Mouse (Mus musculus) gastrocnemius, adult 18-20 months (tissue): ENCODE results near the gene Olfr1269. TPM values are rescaled to one million over a fixed set of nuclear protein-coding genes. Genes with fewer than 3 reads are reported as not detected.

ENCODE experiments used
- DNase-seq: peaks from one replicate; pipeline ENCODE4 v3.0.0; 2021; ENCODE audit warnings: low spot score
- long read RNA-seq, 2 experiments: library from polyadenylated mRNA; stranded (forward); transcript quantifications; one replicate each; pipeline ENCODE4 v2.0.0; 2021
- total RNA-seq, 2 experiments: library from RNA; stranded (reverse); gene quantifications; 2 replicates each; pipeline ENCODE4 v1.2.3; 2021

Olfr1269 gene
- total RNA-seq = not detected
- long read RNA-seq, experiment 1 = 0 reads
- long read RNA-seq, experiment 2 = 0 reads

DNA sequence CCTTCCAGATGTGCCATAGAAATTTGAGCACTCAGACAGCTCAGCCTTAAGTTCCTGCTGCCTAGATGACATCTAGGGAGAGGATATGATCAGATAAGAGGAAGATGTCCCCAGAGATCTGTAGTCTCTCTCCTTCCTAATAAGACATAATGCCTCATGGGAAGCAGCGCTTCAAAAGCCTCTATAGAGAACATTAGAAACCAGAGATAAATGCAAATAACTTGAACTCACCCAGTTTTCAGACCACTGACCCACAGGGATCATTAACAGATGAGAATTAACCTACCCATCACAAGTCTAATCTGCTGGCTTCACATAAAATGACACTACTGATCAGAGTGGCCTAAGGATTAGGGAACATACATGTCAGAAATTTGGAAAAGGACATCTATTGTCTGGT, at the start of gene Olfr1269:
TSS of gene Olfr1269 (minus strand) at position 101 of the 400 bp plus-strand sequence.
- no peak for DNase-seq

- no peak for DNase-seq
These were observed 32.7 kb upstream of the Olfr1269 start for GRCm38 (mm10) chr2:90153916-90154315.

DNA sequence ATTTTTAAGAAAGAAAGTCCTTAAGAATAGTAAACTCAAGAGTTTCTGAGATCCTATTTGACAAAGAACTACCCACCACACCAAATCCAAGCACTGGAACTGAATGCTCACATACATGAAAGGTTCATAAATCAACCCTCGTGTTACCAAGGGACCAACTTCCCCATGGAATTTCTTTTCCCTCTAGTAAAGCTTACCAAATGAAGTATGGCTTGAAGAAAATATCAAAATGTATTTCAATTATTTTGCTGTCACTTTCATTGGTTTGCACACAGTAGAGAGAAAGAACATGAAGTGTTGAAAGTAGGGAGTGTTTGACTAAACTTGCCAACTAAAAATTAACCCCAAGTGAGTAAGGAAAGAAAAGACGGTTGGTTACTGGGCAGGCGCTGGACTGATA, 31.8 kb upstream of the Olfr1269 start, which contains the start of gene Olfr1270:
TSS of gene Olfr1270 (minus strand) at position 101 of the 400 bp plus-strand sequence.
- no peak for DNase-seq

DNA sequence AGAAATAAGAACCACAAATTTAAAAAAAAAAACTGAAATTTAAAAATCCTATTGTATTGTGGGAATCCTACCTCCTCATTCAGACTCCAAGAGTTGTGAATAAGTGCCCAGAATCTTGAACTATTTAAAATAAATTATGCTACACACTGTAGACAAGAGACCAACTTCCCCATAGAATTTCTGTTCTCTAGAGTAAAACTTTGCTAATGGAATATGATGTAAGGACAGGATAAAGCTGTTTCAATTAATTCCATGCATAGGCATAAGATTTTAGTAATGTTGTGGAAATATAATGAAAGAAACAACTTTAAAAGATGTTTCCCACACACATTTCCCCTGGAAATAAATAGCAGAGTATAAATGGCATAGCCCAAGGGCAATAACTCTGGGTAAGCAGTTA, 21.0 kb upstream of the Olfr1269 start, which contains the start of gene Olfr32:
TSS of gene Olfr32 (minus strand) at position 101 of the 400 bp plus-strand sequence.
- DNase-seq = no peak

DNA sequence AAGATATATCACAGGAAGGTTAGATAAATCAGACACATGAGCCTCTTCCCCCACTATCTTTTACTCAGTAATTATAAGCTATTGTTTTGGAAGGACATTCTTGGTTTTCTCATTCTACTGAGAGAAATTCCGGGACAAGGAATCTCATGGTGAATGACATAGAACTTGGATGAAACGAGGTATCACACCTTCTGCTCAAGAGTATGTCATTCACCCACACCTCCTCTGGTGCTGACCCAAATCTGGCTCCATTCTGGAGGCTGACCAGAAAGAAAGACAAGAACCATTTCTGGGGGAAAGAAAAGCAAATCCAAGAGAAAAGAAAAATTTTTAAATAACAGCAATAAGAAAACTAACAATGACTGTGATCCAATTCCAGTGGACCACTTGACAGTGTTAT, 51.1 kb downstream of the Olfr1269 start:
- no peak for DNase-seq

Other genes starting within 250 kb of the Olfr1269 start
- not detected for gene Olfr1257, start 243.0 kb downstream of the Olfr1269 start, total RNA-seq
- not detected for gene Olfr1258, start 194.1 kb downstream of the Olfr1269 start, total RNA-seq
- gene Olfr1259, start 172.7 kb downstream of the Olfr1269 start, total RNA-seq = not detected
- not detected for gene Olfr1260, start 147.1 kb downstream of the Olfr1269 start, total RNA-seq
- not detected for gene Olfr1261, start 130.2 kb downstream of the Olfr1269 start, total RNA-seq
- gene Olfr1262, start 121.3 kb downstream of the Olfr1269 start, total RNA-seq = not detected
- gene Olfr1263, start 109.3 kb downstream of the Olfr1269 start, total RNA-seq = not detected
- not detected for gene Olfr1264, start 95.8 kb downstream of the Olfr1269 start, total RNA-seq
- not detected for gene Olfr1265, start 86.1 kb downstream of the Olfr1269 start, total RNA-seq
- not detected for gene Olfr140, start 57.8 kb downstream of the Olfr1269 start, total RNA-seq
- not detected for gene Olfr32, start 20.9 kb upstream of the Olfr1269 start, total RNA-seq
- gene Olfr1270, start 31.7 kb upstream of the Olfr1269 start, total RNA-seq = not detected
- gene Olfr1506, start 103.1 kb upstream of the Olfr1269 start, total RNA-seq = not detected
- gene Olfr142, start 136.2 kb upstream of the Olfr1269 start, total RNA-seq = not detected
- gene Olfr1271, start 149.6 kb upstream of the Olfr1269 start, total RNA-seq = not detected
- gene Olfr1272, start 171.4 kb upstream of the Olfr1269 start, total RNA-seq = not detected
- gene Gm13769, start 200.8 kb upstream of the Olfr1269 start, total RNA-seq = not detected